Mouse (Mus musculus) adrenal gland, adult 2 months (tissue): Measurements from ENCODE around the gene Gars. TPM values are rescaled to one million over a fixed set of nuclear protein-coding genes. Genes with fewer than 3 reads are reported as not detected.

ENCODE experiments used
- DNase-seq: peaks from one replicate; pipeline ENCODE4 v3.0.0; 2021
- polyA plus RNA-seq: library from polyadenylated mRNA; depleted of rRNA; stranded (reverse); fragments of >200 nt; gene quantifications from 2 replicates; pipeline ENCODE4 v1.2.3, GENCODE M21; 2012; rRNA removed
- total RNA-seq, 2 experiments: library from RNA; stranded (reverse); gene quantifications; 2 replicates each; pipeline ENCODE4 v1.2.3; 2021

Gene Gars
- total and polyA plus RNA-seq, 3 experiments, result 32.1 to 92.2 (median 78.6) TPM

DNA sequence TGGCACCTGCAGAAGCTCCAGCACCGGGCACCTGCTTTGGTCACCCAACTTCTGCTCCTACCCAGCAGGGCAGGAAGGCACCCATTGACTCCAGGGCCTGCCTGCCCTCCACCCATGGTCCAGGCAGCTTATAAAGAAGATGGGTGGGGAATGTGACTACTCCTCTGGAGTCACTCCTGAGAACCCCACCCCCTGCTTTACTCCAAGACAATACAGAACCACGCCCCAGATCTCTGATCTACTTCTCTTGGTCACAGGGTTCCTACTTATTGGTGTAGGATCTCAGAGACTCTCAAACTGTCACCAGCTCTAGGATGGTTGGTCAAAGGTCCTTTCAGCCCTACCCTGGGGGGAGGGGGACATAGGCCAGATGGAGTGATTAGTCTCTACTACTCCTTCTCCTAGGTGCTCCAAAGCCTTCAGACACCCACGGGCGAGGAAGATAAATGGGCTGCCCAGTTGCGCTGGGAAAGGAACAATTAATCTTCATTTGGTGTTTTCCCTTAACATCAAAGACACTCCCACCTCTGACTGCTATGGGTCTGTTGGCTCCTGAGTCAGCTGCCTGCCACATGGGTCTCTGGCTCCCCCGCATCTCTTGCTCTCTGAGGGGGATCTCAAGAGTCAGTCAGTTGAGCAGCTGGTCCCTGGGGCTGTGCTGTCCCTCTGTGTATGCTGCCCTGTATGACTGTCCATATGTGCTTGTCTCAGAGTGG is 55.8 kb downstream of the Gars start:
- DNase-seq, result no peak

DNA sequence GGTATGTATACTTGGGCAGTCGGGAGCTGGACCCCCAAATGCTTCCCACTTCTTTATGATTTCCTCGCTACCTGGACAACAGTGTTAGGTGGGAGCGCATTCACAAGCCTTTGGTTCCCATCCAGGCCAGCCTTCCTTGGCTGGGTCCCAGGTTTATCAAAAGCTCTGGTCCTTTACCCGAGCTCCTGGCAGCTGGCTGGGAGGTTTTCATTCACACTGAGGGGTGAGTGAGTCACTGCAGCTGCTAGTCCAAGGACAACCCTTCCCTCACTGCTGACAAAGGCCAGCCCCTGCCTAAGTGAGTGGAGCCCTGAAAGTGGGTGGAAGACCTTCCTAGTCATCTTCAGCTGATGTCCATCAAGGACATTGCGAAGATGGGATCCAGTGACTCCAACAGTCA is 60.2 kb downstream of the Gars start:
- peak; percentile 89 for DNase-seq

DNA sequence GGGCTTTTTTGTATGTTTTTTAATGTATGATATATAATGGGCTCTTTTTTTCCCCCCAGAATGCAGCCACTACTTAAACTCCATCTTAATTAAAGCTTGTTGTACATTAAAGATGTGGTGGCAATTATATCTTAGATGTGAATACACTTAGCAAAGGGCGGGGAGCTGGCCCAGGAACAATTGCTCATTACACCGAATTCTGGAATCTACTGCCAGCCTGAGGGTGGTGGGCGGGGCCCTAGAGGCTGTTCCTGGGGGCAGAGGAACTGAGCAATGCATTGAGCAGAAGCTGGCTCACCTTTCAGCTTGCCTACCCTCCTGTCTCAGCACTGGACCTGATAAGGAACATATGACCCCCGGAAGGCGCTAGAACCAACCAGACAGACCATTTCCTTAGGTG is 60.8 kb downstream of the Gars start:
- no peak for DNase-seq

- peak; percentile 21 for DNase-seq
Observed at GRCm38 (mm10) chr6:55108358-55108757, 70.6 kb downstream of the Gars start.

- peak; percentile 64 for DNase-seq
Observed at GRCm38 (mm10) chr6:55117325-55118109, 79.7 kb downstream of the Gars start.

DNA sequence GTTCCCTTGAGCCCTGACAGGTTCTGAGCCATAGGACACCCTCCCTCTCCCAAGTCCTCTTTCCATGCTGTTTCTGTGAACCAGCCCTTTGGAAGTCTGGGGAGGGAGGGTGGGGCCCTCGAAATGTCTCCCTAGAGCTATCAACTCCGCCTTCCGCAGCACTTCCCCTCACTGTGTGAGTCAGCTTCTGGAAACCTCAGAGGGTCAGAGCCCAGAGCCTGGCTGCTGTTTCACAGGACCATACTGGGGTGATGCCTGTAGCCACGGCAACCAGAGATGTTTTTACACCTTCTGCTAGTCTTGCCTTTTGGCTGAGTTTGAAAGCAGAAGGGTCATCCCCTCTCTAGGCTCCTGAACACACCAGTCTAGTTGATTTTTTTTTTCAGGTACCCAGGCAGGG is 85.2 kb downstream of the Gars start:
- no peak for DNase-seq

- DNase-seq, result no peak
Observed at GRCm38 (mm10) chr6:55126576-55126975, 88.8 kb downstream of the Gars start.

- peak; percentile 24 for DNase-seq
Observed at GRCm38 (mm10) chr6:55128391-55128790, 90.6 kb downstream of the Gars start.

Other genes starting within 250 kb of the Gars start
- 10 to 100 TPM; 39.2 to 54.0 TPM for gene Znrf2, start 221.1 kb upstream of the Gars start, total RNA-seq
- gene Znrf2, start 221.1 kb upstream of the Gars start, polyA plus RNA-seq, result 75.3 and 107 TPM in 2 replicates
- 10 to 100 TPM in 1 of 2 experiments, 1 to 10 TPM in 1; 9.2 to 13.1 TPM for gene Nod1, start 65.4 kb upstream of the Gars start, total RNA-seq
- gene Nod1, start 65.4 kb upstream of the Gars start, polyA plus RNA-seq, result 24.8 and 28.8 TPM in 2 replicates
- 1 to 10 TPM; 6.2 to 6.4 TPM for gene Ggct, start 45.1 kb upstream of the Gars start, total RNA-seq
- gene Ggct, start 45.1 kb upstream of the Gars start, polyA plus RNA-seq, result 0.68 and 0.97 TPM in 2 replicates
- gene Crhr2, start 95.0 kb downstream of the Gars start, total RNA-seq, result not detected
- gene Crhr2, start 95.0 kb downstream of the Gars start, polyA plus RNA-seq, result 0.22 and 0.23 TPM in 2 replicates
- 10 to 100 TPM in 1 of 2 experiments, 1 to 10 TPM in 1; 8.9 to 28.9 TPM for gene Inmt, start 137.0 kb downstream of the Gars start, total RNA-seq
- gene Inmt, start 137.0 kb downstream of the Gars start, polyA plus RNA-seq, result 3.3 and 3.8 TPM in 2 replicates
- 1 to 10 TPM; 2.9 to 5.6 TPM for gene Mindy4, start 165.4 kb downstream of the Gars start, total RNA-seq
- gene Mindy4, start 165.4 kb downstream of the Gars start, polyA plus RNA-seq, result 5.5 and 5.9 TPM in 2 replicates